Mouse (Mus musculus) yolk sac, embryonic 10.5 days (tissue): ENCODE measurements around the gene Efs.

ENCODE experiments used
- DNase-seq: peaks from one replicate; pipeline ENCODE4 v3.0.0-alpha.2; 2017; ENCODE audit warnings: low spot score

Efs gene

DNA sequence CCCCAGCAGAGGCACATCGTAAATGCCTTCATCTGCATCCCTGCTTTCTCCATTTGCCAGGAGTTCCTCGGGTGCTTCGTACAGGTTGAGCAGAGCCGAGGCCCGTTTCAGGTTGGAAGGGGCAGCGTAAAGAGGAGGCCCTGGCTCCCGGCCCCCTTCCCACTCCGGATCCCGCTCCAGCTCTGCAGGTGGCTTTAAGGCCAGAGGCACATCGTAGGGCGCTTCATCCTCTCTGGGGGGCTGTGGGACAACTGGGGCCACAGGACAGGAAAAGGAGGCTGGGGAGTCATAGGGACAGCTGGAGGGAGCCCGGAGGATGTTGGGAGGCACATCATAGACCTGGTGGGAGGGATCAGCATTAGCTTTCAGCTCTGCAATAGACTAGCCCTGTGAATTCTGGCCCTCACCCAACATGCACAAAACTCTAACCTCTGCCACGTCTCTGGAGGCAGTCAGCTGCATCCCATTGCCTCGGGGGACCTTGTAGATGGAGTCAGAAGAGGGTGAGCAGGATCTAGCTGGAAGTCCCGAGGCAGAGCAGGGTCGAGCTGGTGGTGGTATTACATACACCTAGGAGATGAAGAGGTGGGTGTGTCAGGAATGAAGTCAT, 5.7 kb downstream of the Efs start:
- DNase-seq = no peak

DNA sequence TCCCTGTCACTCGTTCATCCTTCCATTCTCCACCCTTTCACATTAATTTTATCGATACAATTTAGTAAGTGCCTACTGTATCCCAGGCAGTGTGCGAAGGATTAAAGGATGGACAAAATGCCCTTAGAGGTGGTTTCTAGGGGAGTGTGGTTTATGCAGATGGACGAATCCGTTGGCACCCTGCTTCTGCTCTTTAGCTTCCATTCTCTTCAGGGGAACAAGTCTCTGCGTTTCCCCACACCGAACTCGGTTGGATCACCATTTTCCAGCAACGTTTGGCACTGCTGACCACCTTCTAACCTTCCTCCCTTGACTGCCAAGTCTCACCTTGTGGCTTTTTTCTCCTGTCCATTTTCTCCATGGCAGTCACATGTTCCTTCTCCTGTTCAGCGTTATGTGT, 12.6 kb downstream of the Efs start:
- DNase-seq = no peak

DNA sequence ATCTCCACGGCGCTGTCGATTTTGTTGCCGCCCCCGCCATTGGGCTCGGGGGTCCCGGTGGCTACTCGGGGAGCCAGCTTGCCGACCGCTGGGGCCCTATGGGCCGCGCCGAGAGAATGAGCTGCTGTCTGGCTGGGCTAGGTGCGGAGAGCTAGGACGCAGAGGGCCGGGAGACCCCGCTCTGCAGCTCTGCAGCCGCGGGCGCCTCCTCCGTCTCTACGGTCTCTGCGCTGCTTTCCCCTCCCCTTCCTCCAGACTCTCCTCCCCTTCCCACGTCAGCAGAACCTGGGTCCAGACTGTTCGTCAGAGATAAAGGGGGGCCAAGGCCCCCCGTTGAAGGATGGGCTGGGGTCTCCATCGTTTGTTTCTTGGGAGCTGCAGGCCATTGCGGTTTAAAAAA, 13.0 kb downstream of the Efs start, which contains the start of gene Slc22a17:
TSS of gene Slc22a17 (minus strand) at position 247 of the 400 bp plus-strand sequence.
- peak; percentile 79 for DNase-seq

DNA sequence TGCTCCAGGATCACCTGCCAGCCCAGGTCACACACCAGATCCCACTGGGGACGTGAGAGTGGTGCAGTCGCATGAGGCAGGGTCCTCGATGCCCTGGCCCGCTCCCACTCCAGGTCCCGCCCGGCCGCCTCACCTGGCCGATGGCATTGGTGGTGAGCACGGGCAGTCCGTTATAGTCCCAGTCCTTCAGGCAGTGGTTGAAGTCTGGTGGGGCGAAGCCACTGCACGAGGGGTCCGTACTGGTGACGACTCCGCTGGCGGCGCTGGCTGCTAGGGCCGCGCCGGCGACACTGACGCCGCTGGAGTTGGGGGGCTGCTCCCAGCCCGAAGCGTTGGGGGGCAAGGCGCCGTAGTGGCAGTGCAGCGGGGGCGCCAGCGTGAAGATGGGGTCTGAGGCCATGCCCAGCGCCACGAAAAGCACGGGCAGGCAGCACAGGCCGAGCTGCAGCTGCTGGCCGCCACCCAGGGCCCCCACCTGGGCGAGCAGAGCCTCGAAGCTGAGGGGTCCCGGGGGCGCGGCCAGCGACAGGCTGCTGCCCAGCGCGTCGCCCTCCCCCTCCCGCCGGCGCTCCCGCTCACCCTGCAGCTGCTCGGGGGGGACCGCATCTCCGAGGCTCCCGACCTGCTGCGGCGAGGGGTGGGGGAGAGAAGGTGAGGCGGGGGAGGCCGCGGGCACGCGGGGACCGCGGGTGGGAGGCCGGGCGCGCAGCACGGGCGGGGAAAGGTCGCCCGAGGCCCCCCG, 13.6 kb downstream of the Efs start:
- DNase-seq = no peak

DNA sequence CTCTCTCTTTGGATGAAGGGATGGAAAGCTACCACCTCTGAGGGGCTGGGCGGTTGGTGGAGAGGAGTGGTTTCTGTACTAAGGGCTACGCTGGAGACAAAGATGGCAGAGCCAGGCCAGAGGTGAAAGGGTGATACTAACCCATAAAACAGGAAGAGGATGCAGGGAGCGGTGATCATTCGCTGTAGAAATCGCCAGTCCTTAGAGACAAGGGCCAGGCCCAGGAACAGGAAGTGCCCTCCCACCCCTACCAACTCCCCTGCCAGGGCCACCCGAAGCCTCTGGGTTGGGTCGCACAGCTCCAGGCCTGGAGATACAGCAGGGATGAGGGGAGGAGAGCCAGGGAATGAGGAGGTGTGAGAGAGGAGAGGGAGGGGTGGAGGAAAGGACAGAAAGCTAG, 17.2 kb downstream of the Efs start:
- DNase-seq = no peak

DNA sequence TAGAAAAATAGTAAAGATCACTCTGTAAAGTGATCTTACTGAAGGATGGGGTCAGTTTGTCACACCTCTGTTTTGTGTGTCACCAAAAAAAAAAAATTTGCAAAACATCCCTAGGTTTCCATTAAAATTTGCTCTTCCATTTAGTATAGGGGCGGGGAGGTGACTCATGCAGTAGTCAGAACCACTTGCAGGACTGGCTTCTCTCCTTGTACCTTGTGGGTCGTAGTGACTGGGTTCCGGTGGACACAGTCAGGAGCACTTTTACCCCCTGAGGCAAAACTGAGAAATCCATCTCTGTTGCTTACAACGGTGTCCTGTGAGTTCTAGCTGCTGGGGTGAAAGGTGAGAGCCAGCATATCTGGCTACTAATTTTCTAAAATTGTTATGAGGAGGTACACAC, 22.3 kb downstream of the Efs start:
- no peak for DNase-seq

DNA sequence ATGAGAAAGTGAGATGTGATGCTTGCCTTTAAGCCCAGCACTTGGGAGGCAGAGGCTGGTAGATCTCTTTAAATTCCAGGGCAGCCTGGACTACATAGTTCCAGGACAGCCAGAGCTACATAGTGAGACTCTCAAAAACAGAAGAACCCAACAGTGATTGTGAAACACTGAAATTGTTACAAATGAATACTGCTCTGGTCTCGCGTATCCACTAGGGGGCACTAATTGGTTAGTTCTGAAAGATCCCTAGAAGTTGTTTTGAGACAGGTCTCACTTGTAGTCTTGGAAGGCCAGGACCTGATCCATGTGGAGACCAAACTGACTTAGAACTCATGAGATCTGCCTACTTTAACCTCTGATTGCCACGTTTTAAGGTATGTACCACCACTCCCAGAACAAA, 25.5 kb downstream of the Efs start:
- DNase-seq = peak; percentile 66

DNA sequence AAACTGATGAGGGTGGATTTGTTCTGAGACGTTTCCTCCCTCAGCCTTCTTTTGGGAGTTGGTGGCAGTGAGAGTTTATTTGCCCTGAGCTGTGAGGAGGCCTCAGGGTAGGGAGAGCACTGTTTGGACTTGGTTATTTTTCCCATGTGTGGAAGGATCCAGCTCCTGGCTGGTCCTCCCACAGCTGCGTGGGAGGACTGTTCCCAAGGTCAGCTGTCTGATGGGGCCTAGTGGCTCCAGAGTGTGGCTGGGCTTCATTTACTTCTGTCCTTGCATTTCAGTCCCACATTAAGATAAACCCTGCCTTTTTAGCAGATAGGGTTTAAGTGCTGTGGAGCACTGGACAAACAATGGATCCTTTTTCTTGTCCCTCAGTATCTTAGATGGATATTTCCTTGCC, 28.5 kb downstream of the Efs start:
- no peak for DNase-seq

DNA sequence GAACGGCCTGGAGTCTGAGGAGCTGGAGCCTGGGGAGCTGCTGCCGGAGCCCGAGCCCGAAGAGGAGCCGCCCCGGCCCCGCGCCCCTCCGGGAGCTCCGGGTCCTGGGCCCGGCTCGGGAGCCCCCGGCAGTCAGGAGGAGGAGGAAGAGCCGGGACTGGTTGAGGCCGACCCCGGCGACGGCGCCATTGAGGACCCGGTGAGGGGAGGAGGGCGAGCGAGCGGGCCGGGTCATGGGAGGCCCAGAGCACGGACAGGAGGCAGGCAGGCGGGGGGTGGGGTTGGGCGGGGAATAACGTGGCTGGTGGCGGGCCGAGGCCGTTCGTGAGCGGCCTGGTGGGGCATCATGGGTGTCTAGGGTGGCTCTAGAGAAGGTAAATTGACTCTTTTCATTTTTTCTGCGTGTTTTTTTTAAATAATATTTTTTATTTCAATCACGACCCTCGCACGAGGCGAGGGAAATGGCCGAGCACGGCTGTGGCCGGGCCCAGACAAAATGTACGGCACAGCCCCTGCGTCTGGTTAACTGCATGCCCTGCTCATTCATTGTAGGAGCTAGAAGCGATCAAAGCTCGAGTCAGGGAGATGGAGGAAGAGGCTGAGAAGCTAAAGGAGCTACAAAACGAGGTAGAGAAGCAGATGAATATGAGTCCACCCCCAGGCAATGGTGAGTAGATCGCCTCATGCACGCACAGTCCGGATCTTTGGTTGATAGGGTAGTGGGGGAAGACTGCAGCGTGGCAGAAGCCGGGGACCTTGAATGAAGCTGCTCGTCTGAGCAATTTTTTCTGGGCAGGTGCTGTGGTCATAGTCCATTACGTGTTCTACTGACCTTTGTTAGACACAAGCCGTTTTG, 31.4 kb downstream of the Efs start:
- peak; percentile 72 for DNase-seq

DNA sequence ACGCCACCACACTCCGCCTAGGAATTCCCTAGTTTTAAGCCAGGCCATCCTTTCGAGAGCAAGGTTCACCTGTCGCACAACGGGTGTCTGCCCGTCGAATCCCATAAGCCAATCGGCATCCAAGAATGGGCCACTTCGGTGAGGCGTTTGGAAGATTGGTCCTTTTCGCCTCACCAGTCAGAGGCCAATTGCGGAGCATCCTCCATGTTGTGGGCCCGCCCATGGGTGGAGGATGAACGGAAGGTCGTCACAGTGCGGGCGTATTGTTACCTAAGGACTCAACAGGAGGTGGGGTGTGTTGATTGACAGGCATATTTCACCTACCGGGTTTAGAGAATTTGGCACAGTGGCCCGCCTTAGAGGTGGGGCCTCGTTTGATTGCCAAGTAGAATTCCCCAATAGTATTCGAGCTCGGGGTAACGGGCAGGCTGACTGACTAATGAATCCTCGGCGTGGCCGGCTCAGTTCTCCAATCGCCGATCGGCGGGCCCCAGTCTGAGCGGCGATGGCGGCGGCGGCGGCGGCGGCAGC, 32.2 kb downstream of the Efs start:
- peak; percentile 99 for DNase-seq

DNA sequence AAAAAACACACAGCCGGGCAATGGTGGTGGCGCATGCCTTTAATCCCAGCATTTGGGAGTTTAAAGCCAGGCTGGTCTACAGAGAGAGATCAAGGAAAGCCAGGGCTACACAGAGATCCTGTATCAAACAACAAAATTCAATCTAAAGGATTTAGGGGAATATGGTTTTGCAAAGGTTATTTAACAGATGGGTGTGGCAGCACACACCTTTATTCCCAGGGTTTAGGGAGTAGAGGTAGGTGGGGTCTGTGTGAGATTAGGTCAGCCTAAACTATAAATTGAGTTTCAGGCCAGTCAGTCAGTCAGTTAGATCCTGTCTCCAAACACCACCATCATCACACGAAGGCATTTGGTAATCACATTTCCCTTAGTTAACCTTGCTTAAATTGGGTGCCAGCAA, 33.7 kb downstream of the Efs start, which contains the start of gene Pabpn1:
TSS of gene Pabpn1 (plus strand) at position 301 of the 400 bp plus-strand sequence.
- no peak for DNase-seq

DNA sequence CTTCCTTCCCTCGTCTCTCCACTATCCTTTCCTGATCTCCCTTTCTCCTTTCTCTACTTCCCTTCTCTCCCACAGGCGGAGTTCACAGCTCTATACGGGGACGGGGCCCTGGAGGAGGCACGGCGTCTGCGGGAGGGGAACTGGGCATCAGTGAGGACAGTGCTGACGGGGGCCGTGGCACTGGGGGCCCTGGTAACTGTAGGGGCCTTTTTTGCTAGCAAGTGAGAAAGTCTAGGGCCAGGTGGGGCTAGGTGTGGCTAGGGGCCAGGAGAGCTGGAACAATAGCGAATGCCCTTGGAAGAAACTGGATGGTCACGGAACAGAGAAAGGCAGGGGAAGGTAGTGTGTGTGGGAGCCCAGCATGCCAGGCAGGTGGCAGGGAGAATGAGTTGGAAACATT, 40.6 kb downstream of the Efs start:
- no peak for DNase-seq

DNA sequence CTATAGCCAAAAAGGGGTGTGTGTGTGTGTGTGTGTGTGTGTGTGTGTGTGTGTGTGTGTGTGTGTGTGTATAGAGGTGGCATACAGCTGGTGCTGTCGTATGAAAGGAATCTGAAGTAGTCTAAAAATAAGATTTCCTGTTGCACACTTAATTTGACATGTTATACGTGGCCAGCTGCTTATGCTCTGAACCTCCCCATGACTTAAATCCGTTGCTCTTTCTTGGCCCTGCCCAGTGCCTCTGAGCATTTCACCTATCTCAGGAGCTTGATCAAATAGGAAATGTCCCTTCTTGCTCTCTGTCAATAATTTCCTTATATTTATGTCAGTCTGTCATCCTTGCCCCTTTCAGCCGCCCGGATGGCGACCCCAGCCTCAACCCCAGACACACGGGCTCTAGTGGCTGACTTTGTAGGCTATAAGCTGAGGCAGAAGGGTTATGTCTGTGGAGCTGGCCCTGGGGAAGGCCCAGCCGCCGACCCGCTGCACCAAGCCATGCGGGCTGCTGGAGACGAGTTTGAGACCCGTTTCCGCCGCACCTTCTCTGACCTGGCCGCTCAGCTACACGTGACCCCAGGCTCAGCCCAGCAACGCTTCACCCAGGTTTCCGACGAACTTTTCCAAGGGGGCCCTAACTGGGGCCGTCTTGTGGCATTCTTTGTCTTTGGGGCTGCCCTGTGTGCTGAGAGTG, 41.8 kb downstream of the Efs start:
- DNase-seq = peak; percentile 33

DNA sequence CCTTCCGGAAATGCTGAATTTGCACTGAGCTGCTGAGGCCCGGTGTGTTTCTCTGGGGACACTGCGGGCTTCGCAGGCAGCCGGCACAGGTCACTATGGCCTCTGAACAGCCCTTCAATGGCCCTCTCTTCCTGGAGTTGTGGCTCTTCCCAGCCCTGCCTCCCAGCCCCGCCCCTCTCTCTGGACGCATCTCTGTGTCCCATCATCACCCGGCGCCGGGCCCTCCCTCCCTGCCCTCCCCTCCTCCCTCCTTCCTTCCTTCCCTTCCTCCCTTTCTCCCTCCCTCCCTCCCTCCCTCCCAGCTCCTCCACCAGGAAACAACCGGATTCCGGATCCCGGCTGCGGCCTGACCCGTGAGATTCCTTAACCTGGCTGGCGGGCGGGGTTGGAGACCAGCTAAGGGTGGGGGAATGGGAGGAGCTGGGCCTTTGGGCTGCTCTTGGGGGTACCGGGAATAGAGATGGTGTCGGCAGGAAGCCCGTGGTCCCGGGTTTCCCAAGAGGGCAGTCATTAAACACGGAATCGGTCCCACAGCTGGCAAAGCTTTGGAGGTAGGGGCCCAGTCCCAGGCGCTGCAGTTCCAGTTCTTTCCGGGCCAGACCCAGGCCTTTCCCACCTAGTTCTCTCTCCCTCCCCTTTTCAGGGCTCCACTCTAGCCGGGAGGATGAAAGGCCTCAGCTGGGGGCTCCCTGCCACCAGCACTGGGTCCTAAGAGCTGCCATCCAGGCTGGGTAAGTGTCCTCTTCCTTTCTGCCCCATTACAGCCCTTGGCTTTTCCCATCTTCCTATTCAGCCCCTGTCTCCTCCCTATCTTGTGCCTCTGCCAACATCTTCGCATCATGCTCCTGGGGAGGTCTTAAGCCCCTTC, 42.5 kb downstream of the Efs start, which contains the start of the genes Bcl2l2 and Gm20521:
TSS of gene Bcl2l2 (plus strand) at position 224 of the 868 bp plus-strand sequence.
TSS of gene Gm20521 (plus strand) at position 288 of the 868 bp plus-strand sequence.
- peak; percentile 96 for DNase-seq

DNA sequence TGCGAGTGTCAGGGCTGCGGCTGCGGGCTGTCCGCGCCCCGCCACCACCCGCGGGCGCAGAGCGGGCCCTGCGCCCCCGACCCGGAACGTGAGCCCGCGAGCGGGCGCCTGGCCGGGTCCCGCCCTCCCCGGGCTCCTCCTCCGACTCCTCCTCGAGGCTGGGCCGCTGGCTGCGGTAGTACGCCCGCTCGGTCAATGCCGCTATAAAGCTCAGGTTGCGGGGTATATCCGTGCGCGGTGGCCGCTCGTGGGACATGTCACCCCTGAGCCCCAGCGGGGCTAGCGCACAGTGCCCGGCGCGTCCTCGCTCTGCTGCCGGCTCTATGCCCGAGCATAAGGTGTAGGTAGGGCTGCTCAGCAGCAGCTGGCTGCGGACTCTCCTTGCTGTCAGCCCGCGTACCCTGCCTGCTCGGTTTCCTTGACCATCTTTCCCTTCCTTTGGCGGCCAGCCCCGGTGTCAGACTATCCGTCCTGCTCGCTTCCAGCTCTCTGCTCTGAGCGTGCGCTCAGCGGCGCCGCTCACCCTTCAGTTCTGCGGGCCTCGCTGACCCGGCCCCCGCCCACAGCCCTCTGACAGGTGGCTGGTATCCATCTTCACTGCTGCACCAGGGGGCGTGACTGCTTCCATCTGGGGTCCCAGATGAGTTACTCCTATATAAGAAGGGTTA, 48.7 kb downstream of the Efs start, which contains the start of gene Ppp1r3e:
TSS of gene Ppp1r3e (minus strand) at position 503 of the 668 bp plus-strand sequence.
- DNase-seq = peak; percentile 79

DNA sequence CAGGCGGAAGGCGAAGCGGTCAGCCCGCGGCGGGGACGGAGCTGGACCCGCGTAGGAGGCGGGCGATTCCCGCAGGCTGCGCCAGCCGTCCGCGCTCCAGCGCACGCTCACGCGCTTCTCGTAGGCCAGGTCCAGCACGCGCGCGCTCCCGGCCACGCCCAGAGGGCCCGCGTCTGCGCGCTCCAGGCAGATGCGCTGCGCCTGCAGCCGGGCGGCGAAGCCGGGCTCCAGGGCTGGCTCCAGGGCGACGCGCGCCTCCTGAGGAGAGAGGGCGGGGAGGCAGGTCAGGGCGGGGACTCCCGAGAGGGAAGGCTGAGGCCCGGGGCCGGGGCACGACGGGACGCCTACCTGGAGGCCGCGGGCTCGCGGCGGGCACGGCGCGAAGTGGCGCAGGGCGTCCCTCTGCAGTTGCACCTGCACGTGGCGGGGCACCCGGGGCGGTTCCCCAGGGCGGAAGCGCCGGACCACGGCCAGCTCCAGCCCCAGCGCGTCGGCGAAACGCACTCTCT, 49.3 kb downstream of the Efs start:
- DNase-seq = peak; percentile 90

DNA sequence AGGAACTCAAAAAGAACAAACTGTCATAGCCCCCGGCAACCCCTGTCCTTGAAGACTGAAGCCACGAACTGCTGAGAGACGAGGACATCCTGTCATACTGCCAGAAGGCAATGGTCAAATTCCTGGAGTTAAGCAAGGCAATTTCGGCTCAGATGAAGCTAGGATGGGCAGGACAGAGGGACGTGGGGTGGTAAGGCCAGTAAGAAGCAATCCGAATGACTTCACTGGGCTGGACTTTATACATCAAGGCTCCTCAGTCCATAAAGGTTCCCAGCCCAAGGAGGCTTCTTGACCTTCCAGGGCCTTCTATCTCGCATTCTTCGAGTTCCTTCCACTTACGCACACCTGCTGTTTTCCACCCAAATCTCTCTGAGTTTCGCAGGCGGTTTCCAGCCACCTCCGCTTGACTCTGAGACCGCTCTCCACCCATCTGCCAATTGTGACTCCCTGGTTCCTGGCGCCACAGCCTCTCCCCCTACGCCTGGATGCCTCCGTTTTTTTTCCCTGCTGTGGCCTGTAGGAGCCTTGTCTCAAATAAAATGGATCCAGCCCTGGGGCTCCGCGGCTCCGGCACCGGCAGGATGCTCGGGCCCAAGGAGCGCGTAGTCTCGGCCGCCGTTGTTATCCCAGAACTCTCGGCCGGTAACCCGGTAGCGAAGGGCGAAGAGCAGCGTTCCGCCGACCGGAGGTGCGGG, 49.9 kb downstream of the Efs start:
- peak; percentile 25 for DNase-seq

DNA sequence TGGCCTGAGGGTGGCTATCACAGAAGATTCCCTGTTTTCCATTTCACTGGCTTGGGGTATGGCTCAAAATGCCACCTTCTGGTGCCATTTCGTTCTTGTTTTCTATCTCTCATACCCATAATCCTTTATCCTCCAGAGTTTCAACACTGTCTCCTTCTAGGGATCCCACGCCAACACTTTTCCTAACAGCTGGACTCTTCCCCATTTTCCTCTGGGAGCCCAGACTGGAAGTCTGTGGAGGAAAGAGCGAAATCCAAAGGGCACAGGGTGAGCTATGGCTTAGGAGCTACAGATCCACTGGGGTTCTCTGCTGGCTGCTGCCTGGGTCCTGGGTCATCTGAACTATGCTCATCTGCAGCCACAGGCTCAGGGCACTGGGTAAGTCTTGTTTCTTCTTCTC, 51.8 kb downstream of the Efs start:
- no peak for DNase-seq

DNA sequence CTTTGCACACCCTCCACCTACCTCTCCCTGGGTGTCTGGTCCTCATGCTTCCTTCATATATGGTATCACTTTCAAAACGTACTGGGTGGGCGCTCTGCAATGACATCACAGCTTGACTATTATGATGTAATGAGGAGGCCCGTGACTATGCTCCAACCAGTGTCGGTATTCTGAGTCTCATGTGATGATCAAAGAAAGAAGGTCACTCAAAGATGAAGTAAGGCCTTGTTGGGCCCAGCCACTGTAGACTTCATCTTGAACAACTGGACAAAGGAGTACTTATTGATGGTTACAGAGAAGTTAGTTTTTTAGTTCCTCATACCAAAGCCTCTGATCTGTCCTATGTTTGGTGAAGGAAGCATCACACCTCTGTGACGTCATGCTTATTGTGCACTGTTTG, 55.1 kb downstream of the Efs start, which contains the start of gene Homez:
TSS of gene Homez (minus strand) at position 101 of the 400 bp plus-strand sequence.
- no peak for DNase-seq
